Comparison of ENCODE assay signal across 21 mouse cellular contexts in genomic region chr7:4088679-4089078, GRCm38 (mm10). TPM values are rescaled to one million over a fixed set of nuclear protein-coding genes. Genes with fewer than 3 reads are reported as not detected.
DNase-seq lines count a peak whose midpoint lies in the region; ATAC-seq and TF ChIP-seq lines count a peak whose summit lies in the region.
"Had no signal": no experiment of that assay in that cellular context is flagged by ENCODE, and none has a peak within 500 bp of the region (broad histone marks: within the 10 kb centered on the region; RNA-seq: fewer than 3 reads in every experiment).

No protein-coding gene starts in this region.

- no peaks in the 10 kb centered on the region for H3K9me3 ChIP-seq in liver, embryonic 14.5 days (ENCODE audit: control insufficient read depth, low read length)
- H3K9me3 ChIP-seq: embryonic facial prominence, embryonic 10.5 days; forebrain, embryonic 10.5 days; heart, embryonic 13.5 days; hindbrain, embryonic 12.5 days had no signal

- peak overlapping the region; percentile 91 for H3K27ac ChIP-seq in cortical plate, adult 2 months (ENCODE audit: insufficient read depth, low read length)
- no peak overlapping the region for H3K27ac ChIP-seq in liver, embryonic 14.5 days
- H3K27ac ChIP-seq: embryonic facial prominence, embryonic 10.5 days; forebrain, embryonic 10.5 days; heart, embryonic 13.5 days; hindbrain, embryonic 12.5 days had no signal

- no peak overlapping the region for H3K4me2 ChIP-seq in liver, embryonic 14.5 days (ENCODE audit: low read depth)
- H3K4me2 ChIP-seq: heart, embryonic 13.5 days; hindbrain, embryonic 12.5 days had no signal

- H3K4me3 ChIP-seq in cortical plate, adult 2 months (ENCODE audit: insufficient read depth, low read length), result no peak overlapping the region
- H3K4me3 ChIP-seq in liver, embryonic 14.5 days (ENCODE audit: insufficient read depth in 1 of 2, low read depth in 2 of 2, low read length in 2 of 2), result no peak overlapping the region
- H3K4me3 ChIP-seq: embryonic facial prominence, embryonic 10.5 days; forebrain, embryonic 10.5 days; heart, embryonic 13.5 days; hindbrain, embryonic 12.5 days had no signal

- ATAC-seq in liver, embryonic 14.5 days (ENCODE audit: insufficient read depth), result peak; percentile 70; the same call in 1 of the 2 replicates
- ATAC-seq in megakaryocyte progenitor cell, adult 5-6 weeks (replicated peaks; ENCODE audit: poor library complexity), result peak; percentile 51
- no peak for ATAC-seq in activated CD4-positive, CD25-positive, alpha-beta regulatory T cell, adult 4 months
- ATAC-seq: hindbrain, embryonic 16.5 days had no signal

- H3K27me3 ChIP-seq in liver, embryonic 14.5 days (ENCODE audit: control insufficient read depth, insufficient read depth, low read length), result no peaks in the 10 kb centered on the region
- H3K27me3 ChIP-seq: heart, embryonic 13.5 days; hindbrain, embryonic 12.5 days had no signal

- TF ChIP-seq EP300 in liver, embryonic 14.5 days (IDR thresholded peaks at IDR 0.05; ENCODE audit: low read depth), result peak; percentile 16; the same call in 1 of the 2 replicates

- H3K9ac ChIP-seq in liver, embryonic 14.5 days (replicated peaks), result no peak overlapping the region
- H3K9ac ChIP-seq: forebrain, postnatal 0 days; heart, embryonic 13.5 days; hindbrain, embryonic 12.5 days had no signal

- no peak for TF ChIP-seq POLR2A in cortical plate, adult 2 months (IDR thresholded peaks at IDR 0.05; ENCODE audit: extremely low read depth, insufficient read depth, low read length)

- H3K4me1 ChIP-seq in cortical plate, adult 2 months (ENCODE audit: control insufficient read depth, insufficient read depth, low read length), result peaks cover 15% of the 10 kb centered on the region
- peaks cover 2 to 28% of the 10 kb centered on the region in 2 experiments; a peak in 3 of 4 replicates for H3K4me1 ChIP-seq in liver, embryonic 14.5 days (replicated peaks; ENCODE audit: control insufficient read depth in 2 of 2, insufficient read depth in 2 of 2, low read length in 1 of 2)
- H3K4me1 ChIP-seq: embryonic facial prominence, embryonic 10.5 days; forebrain, embryonic 10.5 days; hindbrain, embryonic 12.5 days had no signal

- WGBS in liver, embryonic 14.5 days (ENCODE audit: insufficient replicate concordance), result 18% methylated on average over 2 of the region's 2 CpGs

- H3K36me3 ChIP-seq in liver, embryonic 14.5 days (replicated peaks; ENCODE audit: control insufficient read depth, insufficient read depth, low read depth), result no peaks in the 10 kb centered on the region
- H3K36me3 ChIP-seq: embryonic facial prominence, embryonic 10.5 days; forebrain, embryonic 10.5 days; heart, embryonic 13.5 days; hindbrain, embryonic 12.5 days had no signal

- TF ChIP-seq CTCF in cortical plate, adult 2 months (IDR thresholded peaks at IDR 0.05; ENCODE audit: extremely low read depth, insufficient read depth, low read length), result no peak
- no peak for TF ChIP-seq CTCF in liver, embryonic 14.5 days (IDR thresholded peaks at IDR 0.05; ENCODE audit: low read depth)

- peak; percentile 7 for DNase-seq in liver
- no peak for DNase-seq in liver, embryonic 14.5 days (ENCODE audit: low read depth in 3 of 3, low spot score in 3 of 3)
- no peak for DNase-seq in kidney, postnatal 4 days
- no peak for DNase-seq in lung, postnatal 14 days
- no peak for DNase-seq in adrenal gland, adult (ENCODE audit: inconsistent age in 2 of 2, low spot score in 1 of 2)
- DNase-seq: adrenal gland, adult 2 months; adrenal gland, postnatal 25 days; cerebellum, adult 18-20 months; cerebellum, adult 9-11 months; cerebellum, postnatal 36 days; gastrocnemius, postnatal 14 days; heart, postnatal 36 days had no signal

RNA-seq across cellular contexts. Expression of gene Lair1, which starts 25.7 kb away (rescaled TPM):
- 9.3 and 11.1 TPM in 2 replicates for polyA plus RNA-seq in cortical plate, adult 2 months (2012; rRNA removed)
- 0.63 and 1.3 TPM in 2 replicates for polyA plus RNA-seq in liver, embryonic 14.5 days (2012; rRNA removed)
- 0.88 and 2.2 TPM in 2 replicates for polyA plus RNA-seq in liver, embryonic 14.5 days (2014; fragmentation: Nextera tagmentation; extraction: Ambion mirVana)
- 51.8 and 65.6 TPM in 2 replicates for total RNA-seq in megakaryocyte progenitor cell, adult 5-6 weeks (2015)
- total RNA-seq in megakaryocyte progenitor cell, adult 5-6 weeks (2017), result 80.4 and 95.9 TPM in 2 replicates
- polyA plus RNA-seq in activated CD4-positive, CD25-positive, alpha-beta regulatory T cell, adult 4 months (2017; shearing (Covaris generic)), result 1 to 10 TPM; 5.3 to 6.9 TPM

RNA-seq across cellular contexts. Expression of gene Ttyh1, which starts 30.5 kb away (rescaled TPM):
- 817 and 841 TPM in 2 replicates for polyA plus RNA-seq in cortical plate, adult 2 months (2012; rRNA removed)
- polyA plus RNA-seq in liver, embryonic 14.5 days (2012; rRNA removed), result 0.11 and 0.36 TPM in 2 replicates
- polyA plus RNA-seq in liver, embryonic 14.5 days (2014; fragmentation: Nextera tagmentation; extraction: Ambion mirVana), result 0.23 and 0.24 TPM in 2 replicates
- 0.12 and 0.39 TPM in 2 replicates for total RNA-seq in megakaryocyte progenitor cell, adult 5-6 weeks (2015)
- total RNA-seq in megakaryocyte progenitor cell, adult 5-6 weeks (2017), result 0.17 TPM in 1 of 2 replicates, not detected in the other
- under 1 TPM; 0.45 to 0.53 TPM for polyA plus RNA-seq in activated CD4-positive, CD25-positive, alpha-beta regulatory T cell, adult 4 months (2017; shearing (Covaris generic))

RNA-seq across cellular contexts. Expression of gene Leng8, which starts 48.2 kb away (rescaled TPM):
- polyA plus RNA-seq in cortical plate, adult 2 months (2012; rRNA removed), result 481 and 484 TPM in 2 replicates
- 52.6 and 61.1 TPM in 2 replicates for polyA plus RNA-seq in liver, embryonic 14.5 days (2012; rRNA removed)
- polyA plus RNA-seq in liver, embryonic 14.5 days (2014; fragmentation: Nextera tagmentation; extraction: Ambion mirVana), result 12.5 and 13.7 TPM in 2 replicates
- total RNA-seq in megakaryocyte progenitor cell, adult 5-6 weeks (2015), result 23.2 and 36.4 TPM in 2 replicates
- 19.5 and 24.1 TPM in 2 replicates for total RNA-seq in megakaryocyte progenitor cell, adult 5-6 weeks (2017)
- polyA plus RNA-seq in activated CD4-positive, CD25-positive, alpha-beta regulatory T cell, adult 4 months (2017; shearing (Covaris generic)), result 10 to 100 TPM; 26.1 to 29.3 TPM

Comparison
In these comparisons a context has a peak if more than half of its experiments do, and no peak if none do; other contexts are left out.
1. RNA of gene Ttyh1, which starts 30.5 kb away (polyA plus RNA-seq): 817 to 841 TPM in cortical plate, adult 2 months; 0.45 to 0.53 TPM in activated CD4-positive, CD25-positive, alpha-beta regulatory T cell, adult 4 months and 0.11 to 0.36 TPM in liver, embryonic 14.5 days; every median in the first group is over 100 times any median in the second.